Mouse (Mus musculus): ENCODE measurements around the gene Creg1. TPM values are rescaled to one million over a fixed set of nuclear protein-coding genes. Genes with fewer than 3 reads are reported as not detected.

Creg1 gene
- polyA plus RNA-seq, 1 experiment from 2014 or later = 40.5 TPM

GRCm38 (mm10) chr1:165822031-165822430 lies 58.5 kb downstream of the Creg1 start:
- WGBS = 82% methylated on average over 2 of the region's 2 CpGs
- H3K4me1 ChIP-seq = peaks cover 27% of the 10 kb centered on the region
- peaks cover 30% of the 10 kb centered on the region for H3K27me3 ChIP-seq (replicated peaks; ENCODE audit: low read depth, poor library complexity, severe bottlenecking)

More at GRCm38 (mm10) chr1:165822031-165822430, 58.5 kb downstream of the Creg1 start:
- H3K9me3 ChIP-seq = no peaks in the 10 kb centered on the region
- H3K4me3 ChIP-seq = no peak overlapping the region
- no peak for DNase-seq (ENCODE audit: low spot score)
- H3K27ac ChIP-seq (replicated peaks) = no peak overlapping the region
- no peaks in the 10 kb centered on the region for H3K36me3 ChIP-seq (replicated peaks)

Other genes with a start within 250 kb of the Creg1 start
- gene Mpzl1, start 129.2 kb upstream of the Creg1 start, polyA plus RNA-seq (2016; fragmentation: Nextera tagmentation; extraction: Ambion mirVana) = 138 and 139 TPM in 2 replicates
- 10.3 and 10.8 TPM in 2 replicates for gene Rcsd1, start 54.0 kb upstream of the Creg1 start, polyA plus RNA-seq (2016; fragmentation: Nextera tagmentation; extraction: Ambion mirVana)
- gene Cd247, start 24.9 kb downstream of the Creg1 start, polyA plus RNA-seq (2016; fragmentation: Nextera tagmentation; extraction: Ambion mirVana) = 1.6 and 1.7 TPM in 2 replicates
- 27.0 and 28.1 TPM in 2 replicates for gene Pou2f1, start 238.9 kb downstream of the Creg1 start, polyA plus RNA-seq (2016; fragmentation: Nextera tagmentation; extraction: Ambion mirVana)